Mouse (Mus musculus) heart, embryonic 15.5 days (tissue): Measurements from ENCODE around the gene Slc26a9. TPM values are rescaled to one million over a fixed set of nuclear protein-coding genes. Genes with fewer than 3 reads are reported as not detected.
"Not testable (repeated sequence)": the region's sequence is repeated elsewhere in the genome, so short reads cannot be mapped to it uniquely, and the experiment has no call there.

Experiments used
- ATAC-seq: fragments of 200-750 bp; cut with Nextera tagmentation; replicated peaks from 2 replicates; pipeline ENCODE4 v1.8.0; 2017; ENCODE audit warnings: low read depth, moderate TSS enrichment; ENCODE audit not compliant: insufficient number of reproducible peaks, insufficient read depth, low FRiP score
- H3K27ac ChIP-seq: fragments of 300-500 bp; sonication (generic); 2 replicates; pipeline ENCODE4 v1.5.1; 2015; ENCODE audit warnings: mild to moderate bottlenecking, inconsistent platforms
- H3K27me3 ChIP-seq: fragments of 300-500 bp; sonication (generic); 2 replicates; pipeline ENCODE4 v1.6.1; 2015; ENCODE audit warnings: inconsistent platforms
- H3K36me3 ChIP-seq: fragments of 300-500 bp; sonication (generic); 2 replicates; pipeline ENCODE4 v1.6.1; 2015; ENCODE audit warnings: mild to moderate bottlenecking, inconsistent platforms
- H3K4me1 ChIP-seq: fragments of 300-500 bp; sonication (generic); replicated peaks from 2 replicates; pipeline ENCODE4 v1.6.1; 2015; ENCODE audit warnings: inconsistent platforms
- H3K4me2 ChIP-seq: fragments of 300-500 bp; sonication (generic); 2 replicates; pipeline ENCODE4 v1.6.1; 2015; ENCODE audit warnings: inconsistent platforms, mild to moderate bottlenecking, moderate library complexity
- H3K4me3 ChIP-seq: fragments of 300-500 bp; sonication (generic); 2 replicates; pipeline ENCODE4 v1.5.1; 2015; ENCODE audit warnings: mild to moderate bottlenecking, inconsistent platforms
- H3K9ac ChIP-seq: fragments of 300-500 bp; sonication (generic); 2 replicates; pipeline ENCODE4 v1.6.1; 2015; ENCODE audit warnings: mild to moderate bottlenecking, inconsistent platforms
- H3K9me3 ChIP-seq: fragments of 300-500 bp; sonication (generic); replicated peaks from 2 replicates; pipeline ENCODE4 v1.6.1; 2016; ENCODE audit warnings: inconsistent platforms
- WGBS: fragments of 180-500 bp; shearing (Covaris S2); methylation state at CpG from one replicate; pipeline ENCODE4 v1.1.7; 2015; ENCODE audit warnings: mixed read lengths; 5-methylcytosine and 5-hydroxymethylcytosine counted together
- polyA plus RNA-seq: library from polyadenylated mRNA; unstranded; fragments of >200 nt; fragmentation: Nextera tagmentation; extraction: Ambion mirVana; gene quantifications from 2 replicates; pipeline ENCODE4 v1.2.1, GENCODE M21; 2015

Gene Slc26a9
- polyA plus RNA-seq, 1 experiment from 2014 or later, result 0.08 TPM

DNA sequence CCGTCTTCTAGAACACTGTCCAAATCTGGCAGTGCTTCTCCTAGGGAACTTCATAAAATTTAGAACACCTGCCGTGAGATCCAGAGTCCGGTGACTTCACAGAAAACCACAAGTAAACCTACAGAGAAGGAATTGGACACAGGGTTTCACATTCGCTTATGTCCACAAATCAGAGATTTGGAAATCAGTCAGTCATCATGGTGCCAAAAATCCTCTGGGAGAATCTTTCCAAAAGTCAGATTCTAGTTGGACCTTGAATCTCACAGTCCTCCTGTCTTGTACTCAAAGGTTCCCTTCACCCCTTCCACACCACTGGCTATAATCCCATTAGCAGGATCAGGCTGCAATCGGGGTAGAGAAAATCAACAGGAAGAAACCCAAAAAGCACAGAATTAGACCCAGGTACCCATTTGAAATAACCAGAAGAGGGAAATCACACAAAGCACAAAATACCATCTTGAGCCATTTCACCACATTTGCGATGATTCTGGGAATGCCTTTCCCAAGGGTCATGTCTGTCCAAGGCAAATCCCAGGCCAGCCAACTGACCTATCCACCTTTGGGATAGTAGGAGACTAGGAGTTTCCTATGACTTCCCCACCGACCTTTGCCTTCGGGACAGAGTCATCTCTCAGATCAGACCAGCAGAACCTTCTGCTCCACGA, 68.9 kb downstream of the Slc26a9 start:
- no peaks in the 10 kb centered on the region for H3K36me3 ChIP-seq
- H3K9me3 ChIP-seq, result no peaks in the 10 kb centered on the region
- H3K4me3 ChIP-seq, result no peak overlapping the region
- no peak for ATAC-seq
- no peak overlapping the region for H3K9ac ChIP-seq
- 0 out of 2 replicates have a peak, but pooled peaks cover 3% of the 10 kb centered on the region for H3K4me1 ChIP-seq
- no peak overlapping the region for H3K27ac ChIP-seq
- 84% methylated on average over 9 of the region's 9 CpGs for WGBS
- H3K27me3 ChIP-seq, result no peaks in the 10 kb centered on the region
- H3K4me2 ChIP-seq, result no peak overlapping the region

DNA sequence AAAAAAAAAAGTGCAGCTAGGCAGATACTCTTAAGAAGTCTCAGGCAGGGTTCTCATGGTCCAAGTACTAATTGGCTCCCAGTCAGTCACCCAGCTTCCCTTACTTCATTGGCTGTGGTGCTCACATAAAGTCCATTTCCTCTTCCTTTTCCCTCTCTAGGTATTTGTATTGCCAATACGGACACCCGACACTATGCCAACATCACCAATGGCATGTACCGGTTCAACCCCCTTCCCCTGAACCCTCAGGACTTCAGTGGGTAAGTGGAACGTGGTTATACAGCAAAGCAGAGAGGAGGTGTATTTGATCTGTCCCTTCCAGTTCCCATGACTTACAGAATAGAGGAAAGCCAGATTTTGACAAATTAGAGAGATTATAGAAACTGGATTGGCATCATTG, 69.9 kb downstream of the Slc26a9 start:
- H3K4me3 ChIP-seq, result no peak overlapping the region
- no peak for ATAC-seq
- 0 out of 2 replicates have a peak, but pooled peaks cover 1% of the 10 kb centered on the region for H3K9me3 ChIP-seq
- H3K9ac ChIP-seq, result no peak overlapping the region
- H3K27ac ChIP-seq, result no peak overlapping the region
- no peak overlapping the region for H3K4me2 ChIP-seq
- 0 out of 2 replicates have a peak, but pooled peaks cover 3% of the 10 kb centered on the region for H3K4me1 ChIP-seq
- 80% methylated on average over 4 of the region's 4 CpGs for WGBS
- no peaks in the 10 kb centered on the region for H3K36me3 ChIP-seq
- H3K27me3 ChIP-seq, result no peaks in the 10 kb centered on the region

DNA sequence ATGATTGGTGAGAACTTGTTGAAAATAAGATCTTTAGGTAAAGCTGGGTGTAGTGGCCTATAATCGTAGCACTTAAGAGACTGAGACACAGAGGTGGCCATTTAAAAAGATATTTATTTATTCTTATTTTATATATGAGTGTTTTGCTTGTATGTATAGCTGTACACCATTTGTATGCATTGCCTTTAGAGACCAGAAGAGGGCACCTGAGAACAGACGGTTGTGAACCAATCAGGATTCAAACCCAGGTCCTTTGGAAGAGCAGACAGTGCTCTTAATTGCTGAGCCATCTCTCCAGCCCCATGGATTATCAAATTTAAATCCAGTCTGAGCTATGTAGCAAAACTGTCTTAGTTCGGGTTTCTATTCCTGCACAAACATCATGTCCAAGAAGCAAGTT, 70.4 kb downstream of the Slc26a9 start:
- ATAC-seq, result no peak
- no peak overlapping the region for H3K4me3 ChIP-seq
- no peaks in the 10 kb centered on the region for H3K27me3 ChIP-seq
- H3K4me2 ChIP-seq, result no peak overlapping the region
- no peak overlapping the region for H3K27ac ChIP-seq
- H3K36me3 ChIP-seq, result no peaks in the 10 kb centered on the region
- WGBS, result 85% methylated on average over 3 of the region's 3 CpGs
- H3K4me1 ChIP-seq, result 0 out of 2 replicates have a peak, but pooled peaks cover 3% of the 10 kb centered on the region
- H3K9ac ChIP-seq, result no peak overlapping the region
- peaks cover 6% of the 10 kb centered on the region; the same call in 1 of the 2 replicates for H3K9me3 ChIP-seq

DNA sequence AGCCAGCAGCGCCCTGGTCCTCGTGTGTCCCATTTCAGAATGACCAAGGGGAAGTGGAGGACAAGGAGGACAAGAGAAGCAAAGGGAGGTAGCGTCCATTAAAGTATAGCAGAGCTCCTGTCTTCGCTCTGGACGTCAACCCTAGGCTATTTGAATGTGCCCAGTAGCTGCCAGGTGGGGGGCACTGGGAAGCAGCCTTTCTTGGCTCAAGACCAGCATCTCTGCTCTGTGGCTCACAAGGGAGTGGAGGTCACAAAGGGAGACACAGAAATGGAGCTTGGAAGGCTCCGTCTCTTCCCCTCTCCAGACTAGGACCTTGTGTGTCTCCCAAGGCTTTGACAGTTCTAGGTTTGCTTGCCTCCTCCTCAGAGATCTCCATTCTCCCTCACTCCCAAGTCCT, 73.1 kb downstream of the Slc26a9 start:
- Histone ChIP-seq H3K36me3 (no peaks in the 10 kb centered on the region), H3K9ac (no peak overlapping the region), H3K4me2 (no peak overlapping the region), H3K4me1 (0 out of 2 replicates have a peak, but pooled peaks cover 2% of the 10 kb centered on the region), H3K27me3 (no peaks in the 10 kb centered on the region), H3K4me3 (no peak overlapping the region), H3K9me3 (peaks cover 8% of the 10 kb centered on the region; the same call in 1 of the 2 replicates), H3K27ac (no peak overlapping the region)
- 76% methylated on average over 6 of the region's 6 CpGs for WGBS
- ATAC-seq, result no peak

DNA sequence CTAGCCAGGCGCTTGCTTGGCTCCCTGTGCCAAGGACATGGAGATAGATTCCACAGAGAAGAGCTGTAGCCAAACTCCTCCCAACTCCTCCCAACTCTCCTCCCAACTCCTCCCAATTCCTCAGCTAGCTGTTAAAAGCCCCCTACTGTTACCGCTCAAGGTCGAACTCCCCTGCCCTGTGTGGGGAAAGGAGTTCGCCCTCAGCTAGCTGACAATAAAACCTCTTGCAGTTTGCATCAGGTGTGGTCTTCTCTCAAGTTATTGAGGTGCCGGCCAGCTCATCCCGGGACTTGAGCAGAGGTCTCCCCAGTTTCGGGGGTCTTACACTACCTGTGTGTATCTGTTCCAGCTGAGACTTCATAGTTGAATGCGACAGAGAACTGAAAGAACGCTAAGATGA, 76.5 kb downstream of the Slc26a9 start:
- ATAC-seq, H3K27ac ChIP-seq, H3K27me3 ChIP-seq, H3K9ac ChIP-seq, H3K4me3 ChIP-seq, H3K9me3 ChIP-seq, H3K4me1 ChIP-seq, H3K36me3 ChIP-seq, H3K4me2 ChIP-seq: not testable (repeated sequence)
- 69% methylated on average over 9 of the region's 9 CpGs for WGBS

DNA sequence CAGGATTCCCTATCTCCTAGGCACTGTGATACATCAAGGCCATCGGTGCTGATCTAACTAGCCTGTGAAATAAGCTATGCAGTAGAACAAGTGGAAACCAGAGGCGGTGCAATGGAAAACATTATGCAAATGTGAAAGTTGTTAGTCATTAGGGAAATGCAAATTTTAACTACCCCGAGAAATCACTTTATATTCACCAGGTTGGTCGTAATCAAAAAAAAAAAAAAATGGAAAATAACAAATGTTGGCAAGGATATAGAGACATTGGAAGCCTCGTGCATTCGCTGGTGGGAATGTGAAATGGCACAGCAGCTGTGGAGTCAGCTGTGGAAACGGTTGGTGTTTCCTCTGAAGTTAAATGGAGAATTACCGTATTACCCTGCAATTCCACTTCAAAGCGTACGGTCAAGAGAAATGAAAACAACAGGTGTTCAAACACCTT, 77.1 kb downstream of the Slc26a9 start:
- Histone ChIP-seq H3K9ac (no peak overlapping the region), H3K27ac (no peak overlapping the region), H3K27me3 (no peaks in the 10 kb centered on the region), H3K4me2 (no peak overlapping the region), H3K9me3 (peaks cover 8% of the 10 kb centered on the region; the same call in 1 of the 2 replicates), H3K4me3 (no peak overlapping the region), H3K36me3 (no peaks in the 10 kb centered on the region), H3K4me1 (no peaks in the 10 kb centered on the region)
- 82% methylated on average over 10 of the region's 10 CpGs for WGBS
- ATAC-seq, result no peak

Other genes with a start within 250 kb of the Slc26a9 start
- gene Srgap2, start 216.7 kb upstream of the Slc26a9 start, polyA plus RNA-seq, result 10.0 and 15.8 TPM in 2 replicates
- 2.4 and 2.7 TPM in 2 replicates for gene Fam72a, start 216.1 kb upstream of the Slc26a9 start, polyA plus RNA-seq
- not detected in 2 replicates for gene Avpr1b, start 144.8 kb upstream of the Slc26a9 start, polyA plus RNA-seq
- 0.28 and 0.93 TPM in 2 replicates for gene Ctse, start 105.7 kb upstream of the Slc26a9 start, polyA plus RNA-seq
- 3.3 and 3.7 TPM in 2 replicates for gene Rab7b, start 55.3 kb upstream of the Slc26a9 start, polyA plus RNA-seq
- 1.4 and 1.8 TPM in 2 replicates for gene Pm20d1, start 53.4 kb downstream of the Slc26a9 start, polyA plus RNA-seq
- 8.9 and 11.4 TPM in 2 replicates for gene Slc41a1, start 83.5 kb downstream of the Slc26a9 start, polyA plus RNA-seq
- 17.3 and 19.3 TPM in 2 replicates for gene Rab29, start 123.2 kb downstream of the Slc26a9 start, polyA plus RNA-seq
- gene Nucks1, start 166.5 kb downstream of the Slc26a9 start, polyA plus RNA-seq, result 41.6 and 42.3 TPM in 2 replicates
- 4.0 and 6.0 TPM in 2 replicates for gene Slc45a3, start 218.9 kb downstream of the Slc26a9 start, polyA plus RNA-seq